Mouse (Mus musculus) leukemia stem cell, adult 10-12 weeks (primary cell): ENCODE data around the gene Defb28. TPM values are rescaled to one million over a fixed set of nuclear protein-coding genes. Genes with fewer than 3 reads are reported as not detected.

Experiments
- polyA plus RNA-seq: library from polyadenylated mRNA; stranded (reverse); fragments of >175 nt; gene quantifications from 2 replicates; pipeline ENCODE4 v1.2.3, GENCODE M21; 2012; ENCODE audit warnings: low replicate concordance

The Defb28 gene
- not detected in 2 replicates for polyA plus RNA-seq

DNA sequence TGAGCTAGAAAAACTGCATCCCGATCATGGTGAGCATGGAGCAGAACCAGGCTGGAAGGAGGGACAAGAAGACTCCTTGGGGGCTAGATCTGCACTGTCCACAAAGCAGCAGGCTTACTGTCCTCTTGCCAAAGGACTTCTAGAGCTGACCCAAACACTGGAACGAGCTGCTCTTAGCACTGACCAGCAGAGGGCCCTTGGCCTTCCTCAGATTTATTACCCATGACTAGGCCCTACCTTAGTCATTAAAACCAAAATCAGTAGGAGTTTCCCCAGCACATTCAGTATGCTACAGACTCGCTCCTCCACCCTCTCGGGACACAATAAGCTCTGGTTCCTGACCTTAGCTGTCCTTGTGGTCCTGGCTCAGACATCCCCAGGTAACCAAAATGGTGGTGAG, at the start of gene Defb28:
Gene Defb28 (plus strand): TSS at position 275 of the 400 bp plus-strand sequence.

DNA sequence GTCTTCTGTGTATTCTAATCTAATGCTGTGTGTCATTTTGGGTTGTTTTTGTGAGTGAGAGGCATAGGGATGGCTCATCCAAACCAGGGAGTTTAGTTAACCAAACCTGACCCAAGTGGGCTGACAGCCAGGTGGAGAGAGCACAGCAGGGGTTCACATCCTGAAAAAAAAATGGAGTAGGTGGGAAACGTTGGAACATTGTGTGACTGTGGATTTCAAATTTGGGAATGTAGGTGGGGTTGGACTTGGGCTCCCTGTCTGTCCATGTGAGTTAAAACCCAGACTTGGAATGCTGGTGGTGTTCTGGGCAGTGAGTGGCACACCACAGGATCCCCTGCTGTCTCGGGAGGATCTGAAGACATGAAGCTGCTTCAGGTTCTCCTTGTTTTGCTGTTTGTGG, 41.3 kb upstream of the Defb28 start, which contains the start of gene Defb20:
Gene Defb20 (plus strand): TSS at position 301 of the 400 bp plus-strand sequence.

DNA sequence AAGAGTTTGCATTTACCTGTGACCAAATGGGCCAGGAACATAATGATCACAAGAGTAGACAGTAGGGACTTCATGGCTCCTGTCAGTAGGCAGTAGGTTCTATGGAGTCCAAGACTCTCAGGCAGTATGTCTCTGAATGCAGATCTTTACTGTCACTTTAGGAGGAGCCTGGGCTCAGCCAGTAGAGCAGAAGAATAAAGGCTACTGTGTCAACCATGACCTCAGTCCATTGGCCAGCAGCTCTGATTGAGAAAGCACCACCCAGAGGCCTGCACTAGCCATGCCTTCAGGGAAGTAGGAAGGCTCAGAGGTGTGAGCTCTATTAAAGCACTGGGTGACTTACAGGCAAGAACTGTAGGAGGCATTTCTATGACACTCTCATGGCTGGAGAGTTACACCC, 28.0 kb upstream of the Defb28 start, which contains the start of gene Defb22:
Gene Defb22 (minus strand): TSS at position 101 of the 400 bp plus-strand sequence.

DNA sequence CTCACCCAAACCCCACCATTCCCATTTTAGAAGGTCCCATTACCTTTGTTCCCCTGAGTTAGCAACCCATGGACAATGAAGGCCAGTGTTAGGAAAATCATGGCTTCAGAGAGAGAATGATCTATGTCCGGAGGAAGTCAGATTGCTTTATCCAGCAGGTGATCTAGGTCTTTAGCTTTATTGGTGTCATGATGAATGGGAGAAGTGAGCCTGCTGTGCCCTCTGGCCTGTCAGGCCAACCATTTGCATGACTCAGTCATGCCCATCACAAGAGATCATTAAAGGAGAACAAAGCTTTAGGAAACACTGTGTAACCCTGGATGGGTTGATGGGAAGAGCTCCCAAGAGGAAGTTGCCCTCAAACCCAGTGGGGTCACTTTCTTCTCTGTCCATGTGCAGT, 6.5 kb upstream of the Defb28 start, which contains the start of gene Defb26:
Gene Defb26 (minus strand): TSS at position 101 of the 400 bp plus-strand sequence.

DNA sequence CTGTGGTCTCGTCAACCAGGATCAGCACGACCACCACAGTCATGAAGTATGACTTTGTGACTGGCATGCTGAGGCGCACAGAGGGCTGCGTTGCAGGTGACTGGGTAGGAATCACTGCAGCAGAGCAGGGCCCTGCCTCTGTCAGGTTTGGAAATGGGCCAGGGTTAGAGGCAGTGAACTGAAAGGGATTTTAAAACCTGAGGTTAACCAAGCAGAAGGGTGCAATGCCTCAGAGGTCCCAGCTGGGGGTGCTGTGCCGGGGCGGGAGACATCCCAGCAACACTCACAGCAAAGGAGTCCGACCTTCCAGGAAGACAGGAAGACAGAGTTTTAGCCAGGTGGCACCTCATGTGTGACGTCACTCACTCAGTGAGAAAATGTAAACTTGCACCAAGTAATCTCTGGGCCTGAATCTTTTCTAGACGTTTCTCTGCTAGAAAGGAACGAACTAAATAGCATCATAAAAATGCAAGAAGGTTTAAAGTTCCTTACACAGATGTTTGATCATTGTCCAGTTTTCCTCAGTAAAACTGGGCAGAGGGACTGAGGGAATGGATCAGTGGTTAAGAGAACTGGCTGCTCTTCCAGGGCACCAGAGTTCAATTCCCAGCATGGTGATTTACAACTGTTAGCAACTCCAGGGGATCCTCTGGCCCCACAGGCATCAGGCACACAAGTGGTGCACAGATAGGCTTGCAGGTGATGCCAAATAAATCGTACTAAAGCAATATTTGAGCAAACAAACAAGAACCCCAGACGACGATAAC, 22.1 kb downstream of the Defb28 start, which contains the start of gene Defb29:
Gene Defb29 (minus strand): TSS at position 155 of the 767 bp plus-strand sequence.

DNA sequence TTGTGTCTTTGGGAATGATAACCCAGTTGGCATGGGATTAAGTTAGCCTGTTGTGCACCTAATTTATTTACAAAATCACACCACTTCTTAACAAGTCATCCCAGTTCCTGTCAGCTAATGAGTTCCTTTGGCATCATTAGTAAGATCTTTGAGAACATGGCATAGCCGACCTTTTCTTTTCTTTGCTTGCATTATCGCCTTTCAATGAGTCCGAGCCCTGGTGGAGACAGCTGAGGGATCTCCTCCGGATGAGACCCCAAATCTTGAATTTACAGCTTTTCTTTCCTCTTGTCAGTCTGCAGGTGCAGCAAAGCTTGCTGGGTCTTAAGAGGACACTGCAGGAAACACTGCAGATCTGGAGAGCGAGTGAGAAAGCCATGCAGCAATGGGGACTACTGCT, 51.0 kb downstream of the Defb28 start, which contains the start of gene Gm17416:
Gene Gm17416 (plus strand): TSS at position 301 of the 400 bp plus-strand sequence.

Other genes starting within 250 kb of the Defb28 start
- 11.0 and 17.6 TPM in 2 replicates for gene Tbc1d20, start 224.4 kb upstream of the Defb28 start, polyA plus RNA-seq
- gene Rbck1, start 185.6 kb upstream of the Defb28 start, polyA plus RNA-seq: 305 and 315 TPM in 2 replicates
- gene Trib3, start 174.2 kb upstream of the Defb28 start, polyA plus RNA-seq: 52.4 and 88.1 TPM in 2 replicates
- gene Nrsn2, start 141.6 kb upstream of the Defb28 start, polyA plus RNA-seq: not detected in 2 replicates
- gene Sox12, start 120.2 kb upstream of the Defb28 start, polyA plus RNA-seq: 83.5 and 117 TPM in 2 replicates
- gene Zcchc3, start 103.2 kb upstream of the Defb28 start, polyA plus RNA-seq: 11.5 and 15.2 TPM in 2 replicates
- 0.20 TPM in 1 of 2 replicates, not detected in the other for gene 6820408C15Rik, start 102.7 kb upstream of the Defb28 start, polyA plus RNA-seq
- gene Defb23, start 53.6 kb upstream of the Defb28 start, polyA plus RNA-seq: not detected in 2 replicates
- not detected in 2 replicates for gene Defb20, start 41.2 kb upstream of the Defb28 start, polyA plus RNA-seq
- not detected in 2 replicates for gene Defb22, start 28.1 kb upstream of the Defb28 start, polyA plus RNA-seq
- not detected in 2 replicates for gene Defb26, start 6.6 kb upstream of the Defb28 start, polyA plus RNA-seq
- gene Defb29, start 21.8 kb downstream of the Defb28 start, polyA plus RNA-seq: not detected in 2 replicates
- not detected in 2 replicates for gene Gm17416, start 51.1 kb downstream of the Defb28 start, polyA plus RNA-seq
- not detected in 2 replicates for gene Defb21, start 54.5 kb downstream of the Defb28 start, polyA plus RNA-seq
- not detected in 2 replicates for gene Defb19, start 62.1 kb downstream of the Defb28 start, polyA plus RNA-seq
- gene Defb45, start 81.1 kb downstream of the Defb28 start, polyA plus RNA-seq: not detected in 2 replicates
- gene Defb36, start 86.1 kb downstream of the Defb28 start, polyA plus RNA-seq: not detected in 2 replicates
- gene Defb25, start 104.8 kb downstream of the Defb28 start, polyA plus RNA-seq: not detected in 2 replicates
- 0.80 and 2.1 TPM in 2 replicates for gene Rem1, start 108.7 kb downstream of the Defb28 start, polyA plus RNA-seq
- gene H13, start 151.2 kb downstream of the Defb28 start, polyA plus RNA-seq: 109 and 191 TPM in 2 replicates
- gene Mcts2, start 168.8 kb downstream of the Defb28 start, polyA plus RNA-seq: 2.2 TPM in 1 of 2 replicates, not detected in the other
- 2.9 and 6.2 TPM in 2 replicates for gene Id1, start 218.0 kb downstream of the Defb28 start, polyA plus RNA-seq
- gene Cox4i2, start 235.9 kb downstream of the Defb28 start, polyA plus RNA-seq: 0.35 TPM in 1 of 2 replicates, not detected in the other